Mouse (Mus musculus): ENCODE measurements around the gene Hist2h2aa1. TPM values are rescaled to one million over a fixed set of nuclear protein-coding genes. Genes with fewer than 3 reads are reported as not detected.

The Hist2h2aa1 gene
- 5.5 to 24.6 TPM (median 10.3 TPM) in 3 of 4 replicates, not detected in the other for total RNA-seq (2023)

DNA sequence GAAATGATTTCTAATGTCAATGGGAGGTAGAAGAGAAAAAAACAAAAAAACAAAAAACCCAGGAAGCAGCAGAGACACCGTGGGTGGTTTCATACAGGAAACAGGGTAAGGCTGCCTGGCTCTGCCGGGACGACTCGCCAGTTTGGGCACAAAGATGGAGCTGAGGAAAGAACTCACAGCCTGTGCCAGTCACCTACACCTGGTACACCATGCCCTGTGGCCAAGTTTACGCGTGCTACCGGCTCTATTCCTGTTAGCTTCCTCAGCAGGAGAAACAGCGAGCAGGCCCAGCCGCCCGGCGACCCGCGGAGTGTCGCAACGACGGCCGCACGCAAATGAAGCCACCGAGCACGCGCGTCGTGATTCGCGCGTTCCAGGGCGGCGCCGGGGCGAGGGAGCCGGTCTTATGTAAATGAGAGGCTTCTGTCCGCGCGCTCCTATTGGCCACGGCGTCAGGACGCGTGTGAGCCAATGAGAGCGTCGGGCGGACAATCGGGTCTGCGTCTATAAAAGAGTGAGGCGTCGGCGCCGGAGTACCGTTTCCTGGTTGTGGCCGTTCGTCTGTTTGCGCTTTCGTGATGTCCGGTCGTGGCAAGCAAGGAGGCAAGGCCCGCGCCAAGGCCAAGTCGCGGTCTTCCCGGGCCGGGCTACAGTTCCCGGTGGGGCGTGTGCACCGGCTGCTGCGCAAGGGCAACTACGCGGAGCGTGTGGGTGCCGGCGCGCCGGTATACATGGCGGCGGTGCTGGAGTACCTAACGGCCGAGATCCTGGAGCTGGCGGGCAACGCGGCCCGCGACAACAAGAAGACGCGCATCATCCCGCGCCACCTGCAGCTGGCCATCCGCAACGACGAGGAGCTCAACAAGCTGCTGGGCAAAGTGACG, at the start of gene Hist2h2aa1:
TSS of gene Hist2h2aa1 (plus strand) at position 495 of the 884 bp plus-strand sequence.

DNA sequence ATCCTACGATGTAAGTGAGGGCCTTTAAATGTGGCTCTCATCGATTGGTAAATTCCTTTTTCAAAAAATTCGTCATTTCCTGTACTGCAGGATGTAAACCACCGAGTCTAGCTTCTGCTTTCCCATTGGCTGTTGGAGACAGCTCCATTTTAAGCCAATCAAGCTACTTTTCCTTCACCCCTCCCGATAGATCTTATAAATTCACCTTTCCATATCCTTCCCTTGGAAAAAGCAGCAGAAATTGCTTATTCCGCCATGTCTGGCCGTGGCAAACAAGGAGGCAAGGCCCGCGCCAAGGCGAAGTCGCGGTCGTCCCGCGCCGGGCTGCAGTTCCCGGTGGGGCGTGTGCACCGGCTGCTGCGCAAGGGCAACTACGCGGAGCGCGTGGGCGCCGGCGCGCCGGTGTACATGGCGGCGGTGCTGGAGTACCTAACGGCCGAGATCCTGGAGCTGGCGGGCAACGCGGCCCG, 25.6 kb upstream of the Hist2h2aa1 start, which contains the start of the genes Bola1 and Hist2h2ab:
TSS of gene Bola1 (minus strand) at position 49 of the 470 bp plus-strand sequence.
TSS of gene Hist2h2ab (plus strand) at position 205 of the 470 bp plus-strand sequence.

GRCm38 (mm10) chr3:96220765-96221639, 24.3 kb upstream of the Hist2h2aa1 start, which contains the start of the genes Hist2h2ac and Hist2h2be:
TSS of gene Hist2h2ac (minus strand) at chr3:96220880.
TSS of gene Hist2h2be (plus strand) at chr3:96221119.

GRCm38 (mm10) chr3:96238954-96239793, 6.1 kb upstream of the Hist2h2aa1 start, which contains the start of gene Hist2h3c2:
TSS of gene Hist2h3c2 (minus strand) at chr3:96239127.

DNA sequence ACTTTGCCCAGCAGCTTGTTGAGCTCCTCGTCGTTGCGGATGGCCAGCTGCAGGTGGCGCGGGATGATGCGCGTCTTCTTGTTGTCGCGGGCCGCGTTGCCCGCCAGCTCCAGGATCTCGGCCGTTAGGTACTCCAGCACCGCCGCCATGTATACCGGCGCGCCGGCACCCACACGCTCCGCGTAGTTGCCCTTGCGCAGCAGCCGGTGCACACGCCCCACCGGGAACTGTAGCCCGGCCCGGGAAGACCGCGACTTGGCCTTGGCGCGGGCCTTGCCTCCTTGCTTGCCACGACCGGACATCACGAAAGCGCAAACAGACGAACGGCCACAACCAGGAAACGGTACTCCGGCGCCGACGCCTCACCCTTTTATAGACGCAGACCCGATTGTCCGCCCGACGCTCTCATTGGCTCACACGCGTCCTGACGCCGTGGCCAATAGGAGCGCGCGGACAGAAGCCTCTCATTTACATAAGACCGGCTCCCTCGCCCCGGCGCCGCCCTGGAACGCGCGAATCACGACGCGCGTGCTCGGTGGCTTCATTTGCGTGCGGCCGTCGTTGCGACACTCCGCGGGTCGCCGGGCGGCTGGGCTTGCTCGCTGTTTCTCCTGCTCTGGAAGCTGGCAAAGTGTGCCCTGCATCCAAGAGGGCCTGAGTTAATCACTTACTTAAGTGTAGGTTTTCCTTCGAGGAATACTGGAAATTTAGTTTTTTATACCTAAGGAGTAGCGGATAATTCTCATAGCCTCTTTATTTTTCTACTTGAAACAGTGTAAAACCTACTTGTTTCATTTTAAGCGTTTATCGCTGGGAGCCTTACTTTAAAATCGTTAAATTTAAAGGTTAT, 5.1 kb upstream of the Hist2h2aa1 start, which contains the start of gene Hist2h2aa2:
TSS of gene Hist2h2aa2 (minus strand) at position 328 of the 850 bp plus-strand sequence.

DNA sequence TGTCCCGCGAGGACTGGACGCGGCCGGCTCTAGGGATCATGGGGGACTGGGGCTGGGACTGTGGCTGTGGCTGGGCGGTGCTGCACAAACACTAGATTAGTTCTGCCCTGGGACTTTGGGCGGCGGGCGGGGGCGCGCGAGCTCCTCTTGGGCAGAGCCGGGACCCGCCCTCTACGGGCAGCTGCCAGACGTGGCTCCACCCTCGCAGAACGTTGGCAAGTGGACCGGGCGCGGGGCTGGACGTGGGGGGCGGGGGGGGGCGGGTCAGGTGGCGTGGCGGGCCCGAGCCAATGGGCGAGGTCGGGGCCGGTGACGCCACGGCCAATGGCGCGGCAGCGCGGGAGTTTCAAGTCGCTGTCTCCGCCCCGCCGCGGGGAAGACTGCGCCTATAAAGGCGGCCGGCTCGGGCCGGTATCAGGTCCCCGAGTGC, 1.1 kb downstream of the Hist2h2aa1 start, which contains the start of gene Hist2h3c1:
TSS of gene Hist2h3c1 (plus strand) at position 259 of the 430 bp plus-strand sequence.

DNA sequence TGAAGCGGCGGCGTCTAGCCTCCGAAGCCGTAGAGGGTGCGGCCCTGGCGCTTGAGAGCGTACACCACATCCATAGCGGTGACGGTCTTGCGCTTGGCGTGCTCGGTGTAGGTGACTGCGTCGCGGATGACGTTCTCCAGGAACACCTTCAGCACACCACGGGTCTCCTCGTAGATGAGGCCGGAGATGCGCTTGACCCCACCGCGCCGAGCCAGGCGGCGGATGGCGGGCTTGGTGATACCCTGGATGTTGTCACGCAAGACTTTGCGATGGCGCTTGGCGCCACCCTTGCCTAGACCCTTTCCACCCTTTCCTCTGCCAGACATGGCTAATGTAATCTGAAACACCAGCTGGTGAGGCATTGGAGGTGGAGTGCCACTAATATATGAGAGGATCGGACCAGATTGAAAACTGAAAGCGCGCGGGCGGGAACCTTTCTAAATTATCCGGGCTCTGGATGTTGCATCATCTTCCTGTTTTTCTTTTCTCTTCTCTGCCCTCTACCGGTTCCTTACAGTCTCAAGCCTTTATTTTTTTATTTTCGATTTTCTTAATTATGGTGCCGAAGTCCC, 17.8 kb downstream of the Hist2h2aa1 start, which contains the start of gene Hist2h4:
TSS of gene Hist2h4 (minus strand) at position 333 of the 572 bp plus-strand sequence.

DNA sequence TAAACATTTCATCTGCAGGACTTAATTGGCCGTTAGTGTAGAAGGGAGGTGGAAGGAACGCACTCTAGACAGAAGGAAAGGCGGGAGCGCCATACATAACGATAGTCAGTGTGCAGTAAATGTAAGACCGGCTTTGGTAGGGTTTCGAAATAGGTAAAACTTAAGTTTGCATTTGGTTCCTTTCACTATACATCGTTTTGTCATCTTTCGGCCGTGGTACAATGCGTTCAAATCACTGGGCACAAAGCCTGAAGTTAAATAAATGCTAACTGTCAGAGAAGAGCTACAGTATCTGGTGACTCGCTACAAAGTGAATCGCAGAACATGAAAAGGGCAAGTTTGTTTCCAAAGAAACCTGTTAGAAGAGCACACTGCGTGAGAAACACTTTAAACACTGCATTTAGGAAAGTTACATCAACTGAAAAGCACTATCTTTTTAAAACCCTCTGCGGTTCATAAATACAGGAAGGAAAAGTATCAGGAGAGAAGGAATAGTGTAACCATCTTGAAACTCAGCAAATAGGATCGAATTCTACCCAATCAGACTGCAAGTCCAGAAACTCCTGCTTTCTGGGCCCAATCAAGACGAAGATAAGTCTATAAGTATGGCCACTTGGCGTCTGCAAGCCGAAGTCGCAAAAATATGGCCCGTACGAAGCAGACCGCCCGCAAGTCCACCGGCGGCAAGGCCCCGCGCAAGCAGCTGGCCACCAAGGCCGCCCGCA, 22.9 kb downstream of the Hist2h2aa1 start, which contains the start of gene Hist2h3b:
TSS of gene Hist2h3b (plus strand) at position 604 of the 725 bp plus-strand sequence.

GRCm38 (mm10) chr3:96269511-96270474, 24.5 kb downstream of the Hist2h2aa1 start, which contains the start of gene Hist2h2bb:
TSS of gene Hist2h2bb (plus strand) at chr3:96269752.

DNA sequence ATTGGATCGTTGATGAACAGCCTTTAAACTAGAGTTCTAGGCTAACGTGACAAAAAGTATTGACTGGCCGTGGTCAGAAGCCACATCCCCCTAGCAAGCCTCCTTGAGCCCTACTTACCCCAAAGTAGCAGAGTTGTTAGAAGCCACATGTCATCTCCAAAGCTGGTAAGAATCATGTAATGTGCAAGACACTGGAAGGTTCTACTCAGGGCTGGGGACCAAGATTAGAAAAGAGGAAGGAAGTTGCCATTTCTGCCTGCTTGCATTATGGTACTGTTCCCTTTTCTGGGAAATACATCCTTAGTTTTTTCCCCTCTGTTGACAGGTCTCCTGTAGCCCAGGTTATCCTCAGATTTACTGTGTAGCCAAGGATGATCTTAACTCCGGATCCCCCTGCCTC, 48.5 kb downstream of the Hist2h2aa1 start, which contains the start of gene Fcgr1:
TSS of gene Fcgr1 (minus strand) at position 183 of the 400 bp plus-strand sequence.

Other genes starting within 250 kb of the Hist2h2aa1 start
- gene Plekho1, start 249.5 kb upstream of the Hist2h2aa1 start, total RNA-seq (2023), result 189 to 205 TPM (median 195 TPM) in 4 replicates
- gene Vps45, start 187.0 kb upstream of the Hist2h2aa1 start, total RNA-seq (2023), result 11.6 to 26.4 TPM (median 18.2 TPM) in 4 replicates
- 47.2 to 62.4 TPM (median 53.9 TPM) in 4 replicates for gene Otud7b, start 141.0 kb upstream of the Hist2h2aa1 start, total RNA-seq (2023)
- 1.3 to 3.2 TPM (median 2.4 TPM) in 4 replicates for gene Mtmr11, start 83.5 kb upstream of the Hist2h2aa1 start, total RNA-seq (2023)
- gene Sf3b4, start 73.2 kb upstream of the Hist2h2aa1 start, total RNA-seq (2023), result 85.7 to 87.5 TPM (median 86.2 TPM) in 4 replicates
- gene Sv2a, start 64.3 kb upstream of the Hist2h2aa1 start, total RNA-seq (2023), result 2.4 to 3.8 TPM (median 3.1 TPM) in 4 replicates
- gene Bola1, start 25.8 kb upstream of the Hist2h2aa1 start, total RNA-seq (2023), result 7.2 to 11.9 TPM (median 10.7 TPM) in 4 replicates
- gene Hist2h2ab, start 25.6 kb upstream of the Hist2h2aa1 start, total RNA-seq (2023), result 2.1 to 10.6 TPM (median 3.9 TPM) in 4 replicates
- gene Hist2h2ac, start 24.6 kb upstream of the Hist2h2aa1 start, total RNA-seq (2023), result 96.9 to 100 TPM (median 98.5 TPM) in 4 replicates
- gene Hist2h2be, start 24.4 kb upstream of the Hist2h2aa1 start, total RNA-seq (2023), result 4.1 to 5.4 TPM (median 4.6 TPM) in 4 replicates
- gene Hist2h3c2, start 6.4 kb upstream of the Hist2h2aa1 start, total RNA-seq (2023), result 0.88 to 3.2 TPM (median 2.5 TPM) in 4 replicates
- 616 to 700 TPM (median 656 TPM) in 4 replicates for gene Hist2h2aa2, start 5.2 kb upstream of the Hist2h2aa1 start, total RNA-seq (2023)
- not detected in 4 replicates for gene Hist2h3c1, start 1.2 kb downstream of the Hist2h2aa1 start, total RNA-seq (2023)
- 48.7 to 60.4 TPM (median 57.4 TPM) in 4 replicates for gene Hist2h4, start 17.8 kb downstream of the Hist2h2aa1 start, total RNA-seq (2023)
- 132 to 189 TPM (median 159 TPM) in 4 replicates for gene Hist2h3b, start 23.2 kb downstream of the Hist2h2aa1 start, total RNA-seq (2023)
- gene Hist2h2bb, start 24.3 kb downstream of the Hist2h2aa1 start, total RNA-seq (2023), result 175 to 207 TPM (median 186 TPM) in 4 replicates
- gene Fcgr1, start 48.5 kb downstream of the Hist2h2aa1 start, total RNA-seq (2023), result 0.30 to 1.0 TPM (median 0.38 TPM) in 4 replicates
- not detected in 4 replicates for gene BC107364, start 206.8 kb downstream of the Hist2h2aa1 start, total RNA-seq (2023)